Mouse (Mus musculus) hindbrain, embryonic 16.5 days (tissue): ENCODE results near the gene Rxfp3. TPM values are rescaled to one million over a fixed set of nuclear protein-coding genes. Genes with fewer than 3 reads are reported as not detected.

Experiments
- ATAC-seq: fragments of 200-750 bp; cut with Nextera tagmentation; 2 replicates; pipeline ENCODE4 v1.8.0; 2017; ENCODE audit warnings: moderate TSS enrichment, moderate library complexity
- H3K27ac ChIP-seq: fragments of 300-500 bp; sonication (generic); 2 replicates; pipeline ENCODE4 v1.5.1; 2014; ENCODE audit warnings: low read depth, mild to moderate bottlenecking, control low read depth, low read length, moderate library complexity
- H3K27me3 ChIP-seq: fragments of 300-500 bp; sonication (generic); replicated peaks from 2 replicates; pipeline ENCODE4 v1.6.1; 2014; ENCODE audit warnings: low read length; ENCODE audit not compliant: control insufficient read depth, insufficient read depth
- H3K36me3 ChIP-seq: fragments of 300-500 bp; sonication (generic); 2 replicates; pipeline ENCODE4 v1.6.1; 2014; ENCODE audit warnings: mild to moderate bottlenecking, low read length, moderate library complexity, mixed read lengths; ENCODE audit not compliant: control insufficient read depth, insufficient read depth
- H3K4me1 ChIP-seq: fragments of 300-500 bp; sonication (generic); 2 replicates; pipeline ENCODE4 v1.6.1; 2014; ENCODE audit warnings: low read depth, low read length; ENCODE audit not compliant: control insufficient read depth, insufficient read depth
- H3K4me2 ChIP-seq: fragments of 300-500 bp; sonication (generic); 2 replicates; pipeline ENCODE4 v1.6.1; 2014; ENCODE audit warnings: mild to moderate bottlenecking, low read length, control low read depth, moderate library complexity
- H3K4me3 ChIP-seq: fragments of 300-500 bp; sonication (generic); 2 replicates; pipeline ENCODE4 v1.5.1; 2014; ENCODE audit warnings: mild to moderate bottlenecking, low read length, control low read depth, moderate library complexity
- H3K9ac ChIP-seq: fragments of 300-500 bp; sonication (generic); 2 replicates; pipeline ENCODE4 v1.6.1; 2014; ENCODE audit warnings: low read depth, mild to moderate bottlenecking, control low read depth, low read length, moderate library complexity
- H3K9me3 ChIP-seq: fragments of 300-500 bp; sonication (generic); 2 replicates; pipeline ENCODE4 v1.6.1; 2014; ENCODE audit warnings: mild to moderate bottlenecking, low read length, moderate library complexity; ENCODE audit not compliant: control insufficient read depth
- WGBS: fragments of 180-500 bp; shearing (Covaris S2); extraction: QIAGEN DNeasy Blood & Tissue Kit; methylation state at CpG from one replicate; pipeline ENCODE4 v1.1.7; 2014; 5-methylcytosine and 5-hydroxymethylcytosine counted together
- polyA plus RNA-seq: library from polyadenylated mRNA; unstranded; fragments of >200 nt; fragmentation: Nextera tagmentation; extraction: Ambion mirVana; gene quantifications from 2 replicates; pipeline ENCODE4 v1.2.1, GENCODE M21; 2015

Gene Rxfp3
- polyA plus RNA-seq, 1 experiment from 2014 or later, result 6.8 TPM

- H3K27me3 ChIP-seq, result no peaks in the 10 kb centered on the region
- ATAC-seq, result peak; percentile 32; the same call in 1 of the 2 replicates
Observed at GRCm38 (mm10) chr15:11065528-11066171, 27.9 kb upstream of the Rxfp3 start.

GRCm38 (mm10) chr15:11064558-11065411 lies 27.0 kb upstream of the Rxfp3 start, which contains the start of gene Adamts12:
Gene Adamts12, plus strand, starts transcription at chr15:11064790.
- Histone ChIP-seq H3K36me3 (no peaks in the 10 kb centered on the region), H3K9me3 (no peaks in the 10 kb centered on the region), H3K27ac (peak within 1 kb of the TSS; percentile 73), H3K4me2 (peak within 1 kb of the TSS; percentile 60), H3K9ac (peak within 1 kb of the TSS; percentile 42), H3K27me3 (no peaks in the 10 kb centered on the region), H3K4me1 (peaks cover 15% of the 10 kb centered on the region), H3K4me3 (peak within 1 kb of the TSS; percentile 40)
- WGBS, result 3% methylated on average over 25 of the region's 25 CpGs
- ATAC-seq, result peak; percentile 92

More at GRCm38 (mm10) chr15:11065528-11066171, 27.9 kb upstream of the Rxfp3 start:
- WGBS, result 6% methylated on average over 9 of the region's 9 CpGs
- H3K27ac ChIP-seq, result peak overlapping the region; percentile 73
- H3K4me1 ChIP-seq, result peaks cover 15% of the 10 kb centered on the region
- no peaks in the 10 kb centered on the region for H3K36me3 ChIP-seq
- H3K4me2 ChIP-seq, result peak overlapping the region; percentile 60
- peak overlapping the region; percentile 40 for H3K4me3 ChIP-seq
- peak overlapping the region; percentile 36 for H3K9ac ChIP-seq
- no peaks in the 10 kb centered on the region for H3K9me3 ChIP-seq

- Histone ChIP-seq H3K4me1 (peaks cover 15% of the 10 kb centered on the region), H3K27me3 (no peaks in the 10 kb centered on the region), H3K4me2 (no peak overlapping the region; the same call in none of the 2 replicates), H3K9ac (no peak overlapping the region), H3K27ac (0 out of 2 replicates have a peak overlapping the region, but pooled peaks have one; percentile 17), H3K9me3 (no peaks in the 10 kb centered on the region), H3K4me3 (no peak overlapping the region), H3K36me3 (no peaks in the 10 kb centered on the region)
- no peak for ATAC-seq
- 19% methylated on average over 2 of the region's 2 CpGs for WGBS
Observed at GRCm38 (mm10) chr15:11064160-11064557, 26.4 kb upstream of the Rxfp3 start.

- Histone ChIP-seq H3K27ac (no peak overlapping the region), H3K4me3 (no peak overlapping the region), H3K9ac (no peak overlapping the region), H3K4me1 (peaks cover 15% of the 10 kb centered on the region), H3K27me3 (no peaks in the 10 kb centered on the region), H3K4me2 (no peak overlapping the region), H3K36me3 (no peaks in the 10 kb centered on the region), H3K9me3 (no peaks in the 10 kb centered on the region)
- WGBS, result 82% methylated on average over 1 of the region's 1 CpGs
- no peak for ATAC-seq
Observed at GRCm38 (mm10) chr15:11062903-11063302, 25.1 kb upstream of the Rxfp3 start.

GRCm38 (mm10) chr15:11054440-11055080 lies 16.8 kb upstream of the Rxfp3 start:
- Histone ChIP-seq H3K27me3 (no peaks in the 10 kb centered on the region), H3K9ac (no peak overlapping the region), H3K36me3 (no peaks in the 10 kb centered on the region), H3K27ac (no peak overlapping the region), H3K4me3 (no peak overlapping the region), H3K4me1 (no peaks in the 10 kb centered on the region), H3K4me2 (no peak overlapping the region), H3K9me3 (no peaks in the 10 kb centered on the region)
- WGBS, result 67% methylated on average over 7 of the region's 7 CpGs
- ATAC-seq, result no peak

GRCm38 (mm10) chr15:11053678-11054439 lies 16.1 kb upstream of the Rxfp3 start:
- no peaks in the 10 kb centered on the region for H3K36me3 ChIP-seq
- no peaks in the 10 kb centered on the region for H3K9me3 ChIP-seq
- ATAC-seq, result no peak
- H3K27ac ChIP-seq, result no peak overlapping the region
- WGBS, result 35% methylated on average over 10 of the region's 10 CpGs
- H3K4me1 ChIP-seq, result no peaks in the 10 kb centered on the region
- H3K27me3 ChIP-seq, result no peaks in the 10 kb centered on the region
- H3K4me3 ChIP-seq, result no peak overlapping the region
- H3K9ac ChIP-seq, result no peak overlapping the region
- H3K4me2 ChIP-seq, result no peak overlapping the region

GRCm38 (mm10) chr15:11042828-11043227 lies 5.0 kb upstream of the Rxfp3 start:
- no peak overlapping the region for H3K4me3 ChIP-seq
- peaks cover 1% of the 10 kb centered on the region for H3K4me1 ChIP-seq
- 90% methylated on average over 5 of the region's 5 CpGs for WGBS
- no peak overlapping the region for H3K27ac ChIP-seq
- H3K27me3 ChIP-seq, result peaks cover 4% of the 10 kb centered on the region
- no peaks in the 10 kb centered on the region for H3K36me3 ChIP-seq
- no peak overlapping the region for H3K9ac ChIP-seq
- H3K4me2 ChIP-seq, result no peak overlapping the region
- no peaks in the 10 kb centered on the region for H3K9me3 ChIP-seq
- no peak for ATAC-seq

GRCm38 (mm10) chr15:11041229-11041628 lies 3.4 kb upstream of the Rxfp3 start:
- Histone ChIP-seq H3K9me3 (no peaks in the 10 kb centered on the region), H3K36me3 (no peaks in the 10 kb centered on the region), H3K27me3 (peaks cover 14% of the 10 kb centered on the region), H3K9ac (no peak overlapping the region), H3K4me1 (peaks cover 17% of the 10 kb centered on the region), H3K4me3 (no peak overlapping the region), H3K4me2 (no peak overlapping the region), H3K27ac (no peak overlapping the region)
- no peak for ATAC-seq
- WGBS, result 85% methylated on average over 2 of the region's 2 CpGs
